Mouse (Mus musculus) C2C12 (cell line): ENCODE results near the gene Frmd4a. TPM values are rescaled to one million over a fixed set of nuclear protein-coding genes. Genes with fewer than 3 reads are reported as not detected.

Experiments used
- H3K27me3 ChIP-seq: one replicate; pipeline ENCODE4 v1.6.1; 2011; ENCODE audit not compliant: control insufficient read depth, insufficient read depth, insufficient read length
- H3K36me3 ChIP-seq: one replicate; pipeline ENCODE4 v1.6.1; 2011; ENCODE audit not compliant: control insufficient read depth, insufficient read depth
- H3K4me3 ChIP-seq: one replicate; pipeline ENCODE4 v1.5.1; 2011; ENCODE audit warnings: mild to moderate bottlenecking, control low read depth; ENCODE audit not compliant: poor library complexity, insufficient read depth, severe bottlenecking
- H3K79me2 ChIP-seq: one replicate; pipeline ENCODE4 v1.6.1; 2011; ENCODE audit not compliant: control insufficient read depth, insufficient read depth
- H3K79me3 ChIP-seq: one replicate; pipeline ENCODE4 v1.6.1; 2011; ENCODE audit warnings: low read depth, control low read depth
- H3ac ChIP-seq: one replicate; pipeline ENCODE3; 2011; ENCODE audit warnings: low read depth; ENCODE audit not compliant: control insufficient read depth, insufficient read length
- CEBPB ChIP-seq: IDR thresholded peaks from one replicate; pipeline ENCODE4 v1.6.1; 2011; ENCODE audit warnings: low read depth, mild to moderate bottlenecking, control low read depth, moderate library complexity
- CTCF ChIP-seq: IDR thresholded peaks from one replicate; pipeline ENCODE4 v1.5.1; 2011; ENCODE audit not compliant: control insufficient read depth, insufficient read depth, insufficient read length
- FOSL1 ChIP-seq: IDR thresholded peaks from one replicate; pipeline ENCODE4 v1.8.0; 2011; ENCODE audit warnings: mild to moderate bottlenecking, low read length; ENCODE audit not compliant: poor library complexity, insufficient read depth, severe bottlenecking
- MAX ChIP-seq: IDR thresholded peaks from one replicate; pipeline ENCODE4 v1.6.1; 2011; ENCODE audit warnings: mild to moderate bottlenecking, control low read depth
- MYOD1 ChIP-seq: IDR thresholded peaks from one replicate; pipeline ENCODE4 v1.6.1; 2011; ENCODE audit warnings: low read depth; ENCODE audit not compliant: control insufficient read depth, insufficient read length
- MYOG ChIP-seq: IDR thresholded peaks from one replicate; pipeline ENCODE4 v1.6.1; 2011; ENCODE audit not compliant: control insufficient read depth, insufficient read length; ENCODE audit errors: extremely low read depth
- USF1 ChIP-seq: IDR thresholded peaks from one replicate; pipeline ENCODE4 v1.6.1; 2011; ENCODE audit warnings: low read depth, mild to moderate bottlenecking, control low read depth, moderate library complexity
- polyA plus RNA-seq: library from polyadenylated mRNA; unstranded; fragments of >200 nt; fragmentation: generic; extraction: Trizol; gene quantifications from one replicate; pipeline ENCODE4 v1.2.1, GENCODE M21; 2012; ENCODE audit warnings: missing spikeins

Gene Frmd4a
- polyA plus RNA-seq, 1 experiment = 32.7 TPM

GRCm38 (mm10) chr2:4586245-4586644, 568.7 kb downstream of the Frmd4a start:
- H3K79me3 ChIP-seq = peaks cover 25% of the 10 kb centered on the region
- H3K4me3 ChIP-seq = no peak overlapping the region
- H3K27me3 ChIP-seq = no peaks in the 10 kb centered on the region
- H3K36me3 ChIP-seq = peaks cover 98% of the 10 kb centered on the region
- H3K79me2 ChIP-seq = peaks cover 36% of the 10 kb centered on the region
- TF ChIP-seq FOSL1 = no peak
- no peak for TF ChIP-seq CTCF
- no peak for TF ChIP-seq MAX
- no peak for TF ChIP-seq USF1
- H3ac ChIP-seq = no peak overlapping the region

GRCm38 (mm10) chr2:4587685-4588409, 570.3 kb downstream of the Frmd4a start:
- H3K79me3 ChIP-seq = peaks cover 15% of the 10 kb centered on the region
- no peak overlapping the region for H3K4me3 ChIP-seq
- peaks cover 98% of the 10 kb centered on the region for H3K36me3 ChIP-seq
- no peaks in the 10 kb centered on the region for H3K27me3 ChIP-seq
- peaks cover 20% of the 10 kb centered on the region for H3K79me2 ChIP-seq
- no peak for TF ChIP-seq MYOD1
- TF ChIP-seq CTCF = no peak
- no peak for TF ChIP-seq FOSL1
- TF ChIP-seq CEBPB = no peak
- no peak for TF ChIP-seq USF1
- no peak overlapping the region for H3ac ChIP-seq

GRCm38 (mm10) chr2:4591647-4592046, 574.1 kb downstream of the Frmd4a start:
- Histone ChIP-seq H3K79me3 (peaks cover 5% of the 10 kb centered on the region), H3K4me3 (no peak overlapping the region), H3K79me2 (peaks cover 8% of the 10 kb centered on the region), H3ac (no peak overlapping the region), H3K36me3 (peaks cover 99% of the 10 kb centered on the region), H3K27me3 (no peaks in the 10 kb centered on the region)
- TF ChIP-seq MYOD1 = no peak
- no peak for TF ChIP-seq MAX
- no peak for TF ChIP-seq FOSL1
- TF ChIP-seq USF1 = no peak
- TF ChIP-seq CEBPB = no peak
- no peak for TF ChIP-seq MYOG
- TF ChIP-seq CTCF = no peak

GRCm38 (mm10) chr2:4592666-4593065, 575.1 kb downstream of the Frmd4a start:
- Histone ChIP-seq H3K36me3 (peaks cover 99% of the 10 kb centered on the region), H3K79me2 (no peaks in the 10 kb centered on the region), H3ac (no peak overlapping the region), H3K4me3 (no peak overlapping the region), H3K79me3 (peaks cover 5% of the 10 kb centered on the region), H3K27me3 (no peaks in the 10 kb centered on the region)
- TF ChIP-seq CEBPB (no peak), CTCF (no peak), FOSL1 (no peak), MYOD1 (no peak), USF1 (no peak), MYOG (no peak), MAX (no peak)

GRCm38 (mm10) chr2:4593433-4593832, 575.9 kb downstream of the Frmd4a start:
- Histone ChIP-seq H3K4me3 (no peak overlapping the region), H3ac (no peak overlapping the region), H3K79me2 (no peaks in the 10 kb centered on the region), H3K79me3 (peaks cover 5% of the 10 kb centered on the region), H3K27me3 (no peaks in the 10 kb centered on the region), H3K36me3 (peaks cover 99% of the 10 kb centered on the region)
- no peak for TF ChIP-seq FOSL1

GRCm38 (mm10) chr2:4593878-4594387, 576.4 kb downstream of the Frmd4a start:
- no peak overlapping the region for H3K4me3 ChIP-seq
- no peaks in the 10 kb centered on the region for H3K79me2 ChIP-seq
- peaks cover 99% of the 10 kb centered on the region for H3K36me3 ChIP-seq
- H3K79me3 ChIP-seq = peaks cover 3% of the 10 kb centered on the region
- no peak overlapping the region for H3ac ChIP-seq
- TF ChIP-seq MYOD1 (no peak), MYOG (no peak), CEBPB (no peak), FOSL1 (no peak), CTCF (no peak), MAX (no peak), USF1 (no peak)
- H3K27me3 ChIP-seq = no peaks in the 10 kb centered on the region

- Histone ChIP-seq H3K27me3 (no peaks in the 10 kb centered on the region), H3K36me3 (peaks cover 98% of the 10 kb centered on the region), H3ac (no peak overlapping the region), H3K4me3 (no peak overlapping the region), H3K79me2 (no peaks in the 10 kb centered on the region), H3K79me3 (peaks cover 3% of the 10 kb centered on the region)
- TF ChIP-seq USF1 = no peak
- no peak for TF ChIP-seq CEBPB
- TF ChIP-seq MYOG = no peak
- no peak for TF ChIP-seq FOSL1
- no peak for TF ChIP-seq CTCF
- no peak for TF ChIP-seq MAX
- TF ChIP-seq MYOD1 = no peak
Observed at GRCm38 (mm10) chr2:4596992-4597391, 579.5 kb downstream of the Frmd4a start.
